8 mouse cellular contexts compared by ENCODE assay signal in genomic region chr5:135669741-135670275, GRCm38 (mm10). TPM values are rescaled to one million over a fixed set of nuclear protein-coding genes. Genes with fewer than 3 reads are reported as not detected.
DNase-seq lines count a peak whose midpoint lies in the region; ATAC-seq and TF ChIP-seq lines count a peak whose summit lies in the region.

TSS of gene Por (plus strand) at chr5:135670033.

- H3K27me3 ChIP-seq in forebrain, postnatal 0 days (ENCODE audit: insufficient read depth, low read length): no peaks in the 10 kb centered on the region
- no peaks in the 10 kb centered on the region for H3K27me3 ChIP-seq in hindbrain, embryonic 14.5 days (ENCODE audit: control insufficient read depth, insufficient read depth, low read length)

- no peak for ATAC-seq in frontal cortex, adult (ENCODE audit: low TSS enrichment)
- ATAC-seq in forebrain, postnatal 0 days: no peak
- ATAC-seq in hindbrain, embryonic 14.5 days (ENCODE audit: low FRiP score): no peak
- ATAC-seq in monocyte, adult 5-6 weeks (replicated peaks; ENCODE audit: insufficient number of reproducible peaks, low FRiP score, low TSS enrichment, poor library complexity, severe bottlenecking): peak; percentile 83

- no peaks in the 10 kb centered on the region for H3K36me3 ChIP-seq in forebrain, postnatal 0 days (ENCODE audit: insufficient read depth)
- no peaks in the 10 kb centered on the region for H3K36me3 ChIP-seq in hindbrain, embryonic 14.5 days (replicated peaks; ENCODE audit: control insufficient read depth, insufficient read depth)

- no peak for TF ChIP-seq CTCF in forebrain, postnatal 0 days (IDR thresholded peaks at IDR 0.05; ENCODE audit: low read depth)

- no peak within 1 kb of the TSS for H3K27ac ChIP-seq in forebrain, postnatal 0 days (ENCODE audit: low read depth, low read length)
- no peak within 1 kb of the TSS for H3K27ac ChIP-seq in hindbrain, embryonic 14.5 days

- 26% methylated on average over 9 of the region's 9 CpGs for WGBS in forebrain, postnatal 0 days
- 29% methylated on average over 9 of the region's 9 CpGs for WGBS in hindbrain, embryonic 14.5 days

- H3K4me1 ChIP-seq in forebrain, postnatal 0 days (ENCODE audit: insufficient read depth): peaks cover 1% of the 10 kb centered on the region; the same call in 1 of the 2 replicates
- H3K4me1 ChIP-seq in hindbrain, embryonic 14.5 days (replicated peaks; ENCODE audit: control insufficient read depth, insufficient read depth, low read length): peaks cover 9% of the 10 kb centered on the region

- H3K4me2 ChIP-seq in forebrain, postnatal 0 days (ENCODE audit: low read depth): no peak within 1 kb of the TSS
- H3K4me2 ChIP-seq in hindbrain, embryonic 14.5 days (replicated peaks): no peak within 1 kb of the TSS

- DNase-seq in frontal cortex, adult 2 months (ENCODE audit: extremely low spot score in 1 of 2, low spot score in 1 of 2): no peak
- no peak for DNase-seq in adrenal gland, adult 8-10 months
- no peak for DNase-seq in forebrain, postnatal 0 days
- DNase-seq in hindbrain, embryonic 14.5 days (ENCODE audit: low spot score): no peak
- DNase-seq in liver: peak; percentile 60
- no peak for DNase-seq in ovary, postnatal 10 days (ENCODE audit: low spot score)

- no peak within 1 kb of the TSS for H3K4me3 ChIP-seq in forebrain, postnatal 0 days (ENCODE audit: low read depth, low read length)
- no peak within 1 kb of the TSS for H3K4me3 ChIP-seq in hindbrain, embryonic 14.5 days (replicated peaks; ENCODE audit: low read length)

- no peaks in the 10 kb centered on the region for H3K9me3 ChIP-seq in forebrain, postnatal 0 days (ENCODE audit: low read length)
- no peaks in the 10 kb centered on the region for H3K9me3 ChIP-seq in hindbrain, embryonic 14.5 days (ENCODE audit: control insufficient read depth, low read length)

- H3K9ac ChIP-seq in forebrain, postnatal 0 days: no peak within 1 kb of the TSS
- no peak within 1 kb of the TSS for H3K9ac ChIP-seq in hindbrain, embryonic 14.5 days

RNA-seq across cellular contexts. Expression of gene Por, which starts in this region (rescaled TPM):
- 106 and 108 TPM in 2 replicates for polyA plus RNA-seq in frontal cortex, adult 2 months (2012; rRNA removed)
- 100 to 1,000 TPM; 229 to 400 (median 271) TPM for total RNA-seq in adrenal gland, adult 8-10 months (2022)
- total RNA-seq in forebrain, postnatal 0 days (2014; rRNA removed): 78.5 and 89.5 TPM in 2 replicates
- polyA plus RNA-seq in forebrain, postnatal 0 days (2015; fragmentation: Nextera tagmentation; extraction: Ambion mirVana): 76.7 and 96.1 TPM in 2 replicates
- polyA plus RNA-seq in hindbrain, embryonic 14.5 days (2014; fragmentation: Nextera tagmentation; extraction: Ambion mirVana): 79.7 and 84.1 TPM in 2 replicates
- total RNA-seq in monocyte, adult 5-6 weeks (2017): 51.2 to 59.0 TPM (median 57.1 TPM) in 3 replicates
